Mouse (Mus musculus) ES-E14 (cell line): Measurements from ENCODE around the gene Gm20662. TPM values are rescaled to one million over a fixed set of nuclear protein-coding genes. Genes with fewer than 3 reads are reported as not detected.

Source experiments
- DNase-seq: peaks from one replicate; pipeline ENCODE4 v3.0.0-alpha.2; 2013; ENCODE audit warnings: low read depth, low spot score
- H3K27ac ChIP-seq: 2 replicates; pipeline ENCODE4 v1.5.1; 2012; ENCODE audit warnings: low read depth, mild to moderate bottlenecking, low read length, moderate library complexity, mixed read lengths; ENCODE audit not compliant: poor library complexity, insufficient read depth, severe bottlenecking
- H3K36me3 ChIP-seq: 2 replicates; pipeline ENCODE4 v1.6.1; 2012; ENCODE audit warnings: mild to moderate bottlenecking, low read length, moderate library complexity, mixed read lengths; ENCODE audit not compliant: control insufficient read depth, poor library complexity, insufficient read depth, severe bottlenecking
- H3K4me1 ChIP-seq, 2 experiments: fragments of 150-350 bp in 1 of 2; sonication (generic) in 1 of 2; 2 replicates each; pipeline ENCODE4 v1.6.1; 2012; ENCODE audit warnings: low read length in 2 of 2, mild to moderate bottlenecking in 1 of 2, mixed read lengths in 1 of 2; ENCODE audit not compliant: control insufficient read depth in 2 of 2, insufficient read depth in 2 of 2, poor library complexity in 1 of 2
- H3K4me3 ChIP-seq, 2 experiments: fragments of 150-350 bp in 1 of 2; sonication (generic) in 1 of 2; 2 replicates each; pipeline ENCODE4 v1.5.1; 2012; ENCODE audit warnings: low read length in 2 of 2, low read depth in 1 of 2, mild to moderate bottlenecking in 1 of 2, mixed read lengths in 1 of 2; ENCODE audit not compliant: insufficient read depth in 1 of 2, poor library complexity in 1 of 2, severe bottlenecking in 1 of 2
- H3K9ac ChIP-seq: 2 replicates; pipeline ENCODE4 v1.6.1; 2012; ENCODE audit warnings: low read depth, mild to moderate bottlenecking, low read length, mixed read lengths; ENCODE audit not compliant: poor library complexity, insufficient read depth, severe bottlenecking
- H3K9me3 ChIP-seq: fragments of 150-350 bp; sonication (generic); 2 replicates; pipeline ENCODE4 v1.6.1; 2012; ENCODE audit warnings: low read depth, mild to moderate bottlenecking, low read length; ENCODE audit not compliant: control insufficient read depth, insufficient read depth
- CHD2 ChIP-seq: IDR thresholded peaks from 2 replicates; pipeline ENCODE4 v1.6.1; 2014; ENCODE audit warnings: mild to moderate bottlenecking, low read depth, low read length, inconsistent platforms
- HCFC1 ChIP-seq: IDR thresholded peaks from 2 replicates; pipeline ENCODE4 v1.6.1; 2012; ENCODE audit warnings: low read length, inconsistent platforms, borderline replicate concordance; ENCODE audit not compliant: insufficient read depth
- MAFK ChIP-seq: IDR thresholded peaks from 2 replicates; pipeline ENCODE4 v1.6.1; 2014; ENCODE audit warnings: mild to moderate bottlenecking, low read depth, low read length, inconsistent platforms; ENCODE audit not compliant: insufficient read depth
- ZC3H11A ChIP-seq: IDR thresholded peaks from 2 replicates; pipeline ENCODE4 v1.6.1; 2012; ENCODE audit warnings: low read depth, mild to moderate bottlenecking, inconsistent platforms, low read length, borderline replicate concordance
- ZNF384 ChIP-seq: IDR thresholded peaks from 2 replicates; pipeline ENCODE4 v1.6.1; 2012; ENCODE audit warnings: low read depth, low read length, inconsistent platforms
- in situ Hi-C, 2 experiments: fragments of 600-800 bp; cut with MboI; formaldehyde crosslinking; loops; one replicate each; pipeline ENCODE4 v1.15.1; 2025; ENCODE audit warnings: low sequenced_read_pairs in 2 of 2, inconsistent platforms in 1 of 2; ENCODE audit not compliant: unreplicated experiment in 2 of 2
- total RNA-seq: library from RNA; depleted of rRNA; stranded (reverse); fragments of 300-350 nt; gene quantifications from 2 replicates; pipeline ENCODE4 v1.2.3, GENCODE M21; 2012

Gm20662 gene
- total RNA-seq, 1 experiment: 0.45 TPM

GRCm38 (mm10) chr9:108032126-108032525 lies 36.0 kb downstream of the Gm20662 start:
- H3K9me3 ChIP-seq: no peaks in the 10 kb centered on the region
- H3K36me3 ChIP-seq: peaks cover 12% of the 10 kb centered on the region; the same call in 1 of the 2 replicates
- no peak overlapping the region for H3K27ac ChIP-seq
- H3K4me3 ChIP-seq: 0 out of 4 replicates have a peak overlapping the region, but pooled peaks of 1 of the 2 experiments have one; percentile 21
- DNase-seq: no peak
- in situ Hi-C loops: no loop called here
- H3K4me1 ChIP-seq: peaks cover 6 to 9% of the 10 kb centered on the region in 2 experiments
- no peak for TF ChIP-seq CHD2
- no peak for TF ChIP-seq MAFK
- no peak for TF ChIP-seq HCFC1
- H3K9ac ChIP-seq: no peak overlapping the region

DNA sequence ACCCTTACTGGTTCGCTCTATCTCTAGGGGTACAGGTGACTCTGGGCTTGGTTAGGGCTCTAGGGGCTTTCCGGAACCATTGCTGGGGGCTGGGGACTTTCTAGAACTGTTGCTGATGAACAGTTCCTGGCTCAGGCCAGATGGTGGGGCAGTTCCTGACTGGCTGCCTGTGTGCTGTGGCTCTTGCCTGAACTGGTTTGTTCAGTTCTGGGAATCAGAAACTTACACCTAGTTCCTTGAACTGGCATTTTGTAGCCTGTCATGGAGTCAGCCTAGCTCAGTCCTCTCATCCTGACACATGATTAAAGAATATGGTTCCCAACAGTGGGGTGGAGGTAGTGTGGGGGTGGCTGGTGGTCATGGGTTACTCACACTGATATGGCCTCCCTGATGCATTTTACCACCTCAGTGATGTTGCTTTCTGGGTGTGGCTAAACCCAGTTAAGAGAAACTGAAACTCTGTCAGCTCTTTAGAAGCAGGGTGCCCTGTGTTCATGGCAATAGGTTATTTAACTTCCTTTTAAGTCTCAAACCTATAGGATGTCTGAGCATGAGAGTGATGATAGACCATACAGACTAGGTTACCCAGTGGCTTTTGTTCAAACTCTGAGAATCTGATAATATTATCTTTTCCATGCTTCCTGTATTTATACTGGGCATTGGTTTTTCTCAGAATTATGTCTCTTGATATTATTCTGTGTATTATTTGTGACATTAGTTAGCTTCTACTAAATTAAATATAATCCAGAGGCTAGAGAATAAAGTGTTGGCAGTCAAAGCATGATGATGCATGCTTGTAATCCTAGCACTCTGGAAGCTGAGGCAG lies 39.4 kb downstream of the Gm20662 start:
- Histone ChIP-seq H3K9ac (no peak overlapping the region), H3K27ac (no peak overlapping the region), H3K4me1 (peaks cover 6 to 9% of the 10 kb centered on the region in 2 experiments), H3K36me3 (peaks cover 12% of the 10 kb centered on the region), H3K9me3 (no peaks in the 10 kb centered on the region), H3K4me3 (no peak overlapping the region)
- TF ChIP-seq MAFK: no peak
- no peak for TF ChIP-seq CHD2
- TF ChIP-seq ZC3H11A: no peak
- no peak for TF ChIP-seq ZNF384
- no peak for TF ChIP-seq HCFC1
- in situ Hi-C loops: no loop called here
- no peak for DNase-seq

- Histone ChIP-seq H3K27ac (no peak overlapping the region), H3K9ac (no peak overlapping the region), H3K4me3 (no peak overlapping the region), H3K4me1 (peaks cover 0 to 7% of the 10 kb centered on the region in 2 experiments; a peak in 1 of 4 replicates), H3K9me3 (no peaks in the 10 kb centered on the region), H3K36me3 (peaks cover 22% of the 10 kb centered on the region)
- no peak for DNase-seq
- TF ChIP-seq ZNF384 (peak; percentile 85), MAFK (no peak)
- in situ Hi-C loops: no loop called here
These were observed 48.8 kb downstream of the Gm20662 start for GRCm38 (mm10) chr9:108044751-108045492.

- H3K9ac ChIP-seq: no peak overlapping the region
- H3K4me1 ChIP-seq: peaks cover 0 to 7% of the 10 kb centered on the region in 2 experiments; a peak in 1 of 4 replicates
- peaks cover 27% of the 10 kb centered on the region for H3K36me3 ChIP-seq
- DNase-seq: no peak
- H3K9me3 ChIP-seq: no peaks in the 10 kb centered on the region
- no peak overlapping the region for H3K27ac ChIP-seq
- no peak for TF ChIP-seq CHD2
- no peak for TF ChIP-seq ZC3H11A
- no peak for TF ChIP-seq MAFK
- TF ChIP-seq ZNF384: no peak
- no peak for TF ChIP-seq HCFC1
- in situ Hi-C loops: no loop called here
- H3K4me3 ChIP-seq: no peak overlapping the region
These were observed 50.4 kb downstream of the Gm20662 start for GRCm38 (mm10) chr9:108046582-108046981.
